Mouse (Mus musculus) olfactory bulb, adult 2 months (tissue): ENCODE measurements around the gene D11Wsu47e.

Experiments used
- CTCF ChIP-seq: fragments of 200-500 bp; IDR thresholded peaks from 2 replicates; pipeline ENCODE4 v1.5.1; 2012; ENCODE audit warnings: low read depth, mild to moderate bottlenecking, low read length, moderate library complexity; ENCODE audit not compliant: insufficient read depth
- POLR2A ChIP-seq: fragments of 200-500 bp; IDR thresholded peaks from 2 replicates; pipeline ENCODE4 v1.6.1; 2012; ENCODE audit warnings: mild to moderate bottlenecking, low read depth, low read length, moderate library complexity; ENCODE audit not compliant: insufficient read depth

DNA sequence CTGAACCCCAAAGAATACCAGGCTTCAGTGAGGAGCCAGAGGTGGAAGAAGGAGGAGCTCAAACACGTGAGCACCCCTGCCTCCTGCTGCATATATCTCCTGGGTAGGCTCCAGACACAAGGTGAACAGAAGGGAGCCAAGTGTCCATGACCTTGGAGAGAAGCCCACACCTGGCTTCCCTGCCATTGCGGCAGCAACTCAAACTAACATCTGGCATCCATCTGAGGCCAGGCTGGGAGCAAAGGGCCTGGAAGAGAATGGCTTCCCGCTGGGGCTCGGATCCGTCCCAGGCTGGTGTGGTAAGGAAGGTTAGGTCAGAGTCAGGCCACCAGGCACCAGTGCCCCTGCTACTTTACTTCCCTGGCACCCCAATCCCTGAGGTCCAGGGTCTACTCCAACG lies 43.8 kb downstream of the D11Wsu47e start:
- TF ChIP-seq CTCF = no peak
- TF ChIP-seq POLR2A = no peak
